Mouse (Mus musculus) spleen, adult 18-20 months (tissue): ENCODE data around the gene Vmn1r232.
A peak's percentile ranks its signal among the peaks of the same experiment; 100 is the strongest.

ENCODE experiments used
- DNase-seq, 2 experiments: peaks; one replicate each; pipeline ENCODE4 v3.0.0; 2022; ENCODE audit warnings: mixed read lengths in 2 of 2

The Vmn1r232 gene

DNA sequence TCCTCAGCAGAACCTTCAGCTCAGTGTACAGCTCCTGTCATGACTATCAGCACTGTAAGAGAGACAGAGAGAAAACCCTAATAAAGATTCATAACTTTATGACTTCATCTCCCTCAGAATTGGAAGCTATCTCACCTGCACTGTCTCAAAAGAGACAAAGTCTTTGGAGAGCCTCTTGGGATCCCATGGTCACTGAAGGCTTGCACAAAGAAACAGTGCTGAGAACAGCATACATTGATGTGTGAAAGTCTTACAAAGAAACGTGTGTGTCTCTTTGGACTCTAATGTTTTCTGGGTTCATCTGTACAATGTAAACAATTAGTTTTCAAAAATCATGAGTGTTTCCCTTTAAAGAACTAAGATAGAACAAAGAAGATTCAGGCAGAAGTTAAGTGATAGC lies at the start of gene Vmn1r232:
Gene Vmn1r232 (minus strand): TSS at position 101 of the 400 bp plus-strand sequence.
- no peak for DNase-seq

GRCm38 (mm10) chr17:20966681-20967080 lies 47.2 kb upstream of the Vmn1r232 start:
- no peak for DNase-seq

GRCm38 (mm10) chr17:20965421-20965820 lies 45.9 kb upstream of the Vmn1r232 start:
- no peak for DNase-seq

GRCm38 (mm10) chr17:20960386-20960785 lies 40.9 kb upstream of the Vmn1r232 start:
- no peak for DNase-seq

- DNase-seq = no peak
Measured at GRCm38 (mm10) chr17:20946636-20947035, 27.1 kb upstream of the Vmn1r232 start.

GRCm38 (mm10) chr17:20946026-20946565 lies 26.6 kb upstream of the Vmn1r232 start:
- no peak for DNase-seq

- peak; percentile 97 for DNase-seq
Measured at GRCm38 (mm10) chr17:20944985-20945891, 25.7 kb upstream of the Vmn1r232 start, which contains the start of gene Ppp2r1a. Gene Ppp2r1a (plus strand): TSS chr17:20945311.

DNA sequence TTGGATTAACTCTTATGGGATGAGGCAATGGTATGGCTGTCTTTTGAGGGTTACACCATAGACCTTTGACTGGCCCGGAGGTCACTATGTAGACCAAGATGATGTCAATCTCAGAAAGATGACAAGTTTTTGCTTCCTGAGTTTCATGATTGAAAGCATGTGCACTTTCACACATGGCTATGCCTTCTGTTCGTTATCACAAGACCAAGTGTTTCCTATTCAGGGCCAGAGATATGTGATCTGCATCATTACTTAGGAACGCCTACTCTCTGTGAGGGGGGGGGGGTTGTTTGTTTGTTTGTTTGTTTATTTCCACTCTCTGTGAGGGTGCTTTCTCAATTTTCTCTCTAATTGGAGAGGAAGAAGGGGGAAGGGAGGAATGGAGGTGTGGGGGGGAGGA lies 24.7 kb upstream of the Vmn1r232 start:
- no peak for DNase-seq

DNA sequence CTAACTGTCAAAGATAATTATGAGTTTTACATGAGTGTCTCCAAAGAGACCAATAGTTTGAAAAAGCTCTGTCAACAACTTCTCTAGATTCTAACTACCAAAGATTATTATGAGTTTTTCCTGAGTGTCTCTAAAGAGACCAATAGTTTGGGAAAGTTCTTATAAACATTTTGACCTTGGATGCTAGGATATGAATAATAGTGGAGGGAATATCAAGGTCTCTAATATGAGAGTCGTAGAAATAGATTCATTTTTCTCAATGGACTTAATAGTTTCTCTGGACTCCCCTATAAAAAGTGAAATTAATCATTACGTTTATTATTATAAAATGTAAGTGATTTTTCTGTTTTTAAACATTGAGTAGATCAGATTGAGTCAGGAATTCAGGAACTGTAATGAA lies 14.5 kb downstream of the Vmn1r232 start, which contains the start of gene Vmn1r231:
Gene Vmn1r231 (minus strand): TSS at position 101 of the 400 bp plus-strand sequence.
- DNase-seq = no peak
